Mouse (Mus musculus) liver, adult 2 months (tissue): Measurements from ENCODE around the gene Map2k4.

Experiments used
- CTCF ChIP-seq: fragments of 200-500 bp; IDR thresholded peaks from 2 replicates; pipeline ENCODE4 v1.5.1; 2011; ENCODE audit warnings: low read depth, low read length, control low read depth
- POLR2A ChIP-seq: fragments of 200-500 bp; IDR thresholded peaks from 2 replicates; pipeline ENCODE4 v1.6.1; 2011; ENCODE audit warnings: low read length, control low read depth; ENCODE audit not compliant: insufficient read depth; ENCODE audit errors: extremely low read depth

DNA sequence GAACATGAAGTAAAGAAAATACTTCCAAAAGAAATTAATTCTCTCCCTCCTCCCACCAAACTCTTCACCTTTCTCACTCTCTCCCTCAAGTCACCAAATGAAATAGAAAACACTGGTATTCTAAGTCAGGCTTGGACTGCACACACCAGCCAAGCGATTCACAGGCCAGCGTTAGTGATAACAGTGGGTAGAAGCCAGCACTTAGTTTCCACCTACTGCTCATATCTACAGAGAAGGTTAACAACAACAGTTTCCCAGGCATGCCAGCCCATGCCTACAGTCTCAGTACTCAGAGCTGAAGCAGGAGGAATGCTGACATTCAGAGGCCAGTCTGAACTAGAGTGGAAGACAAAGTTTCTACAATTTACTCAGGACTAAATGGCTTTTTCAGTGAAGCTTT lies 34.5 kb downstream of the Map2k4 start:
- no peak for TF ChIP-seq POLR2A
- no peak for TF ChIP-seq CTCF
